Mouse (Mus musculus) liver, postnatal 0 days (tissue): ENCODE measurements around the gene Galnt14. TPM values are rescaled to one million over a fixed set of nuclear protein-coding genes. Genes with fewer than 3 reads are reported as not detected.

Source experiments
- ATAC-seq: fragments of 200-750 bp; cut with Nextera tagmentation; 2 replicates; pipeline ENCODE4 v1.8.0; 2017; ENCODE audit warnings: mild to moderate bottlenecking, moderate library complexity
- DNase-seq: peaks from one replicate; pipeline ENCODE4 v3.0.0-alpha.2; 2016
- H3K27ac ChIP-seq: fragments of 300-500 bp; sonication (generic); 2 replicates; pipeline ENCODE4 v1.5.1; 2014; ENCODE audit warnings: antibody characterized with exemption, moderate library complexity, mild to moderate bottlenecking, low read depth
- H3K27me3 ChIP-seq: fragments of 300-500 bp; sonication (generic); 2 replicates; pipeline ENCODE4 v1.6.1; 2014; ENCODE audit warnings: low read length, control low read depth, mixed read lengths; ENCODE audit not compliant: insufficient read depth
- H3K36me3 ChIP-seq: fragments of 300-500 bp; sonication (generic); replicated peaks from 2 replicates; pipeline ENCODE4 v1.6.1; 2014; ENCODE audit warnings: mild to moderate bottlenecking, control low read depth, low read length, moderate library complexity, mixed read lengths; ENCODE audit not compliant: insufficient read depth
- H3K4me1 ChIP-seq: fragments of 300-500 bp; sonication (generic); 2 replicates; pipeline ENCODE4 v1.6.1; 2014; ENCODE audit warnings: antibody characterized with exemption, mild to moderate bottlenecking, control low read depth; ENCODE audit not compliant: insufficient read depth
- H3K4me2 ChIP-seq: fragments of 300-500 bp; sonication (generic); 2 replicates; pipeline ENCODE4 v1.6.1; 2014; ENCODE audit warnings: low read depth, mild to moderate bottlenecking, low read length, moderate library complexity, mixed read lengths
- H3K4me3 ChIP-seq: fragments of 300-500 bp; sonication (generic); 2 replicates; pipeline ENCODE4 v1.5.1; 2014; ENCODE audit warnings: low read depth, low read length
- H3K9ac ChIP-seq: fragments of 300-500 bp; sonication (generic); replicated peaks from 2 replicates; pipeline ENCODE4 v1.6.1; 2014; ENCODE audit warnings: mild to moderate bottlenecking, moderate library complexity
- H3K9me3 ChIP-seq: fragments of 300-500 bp; sonication (generic); 2 replicates; pipeline ENCODE4 v1.6.1; 2016; ENCODE audit warnings: mild to moderate bottlenecking, control low read depth, low read length, mixed read lengths
- CTCF ChIP-seq: sonication (generic); IDR thresholded peaks from 2 replicates; pipeline ENCODE4 v1.5.1; 2016; ENCODE audit warnings: antibody characterized with exemption, low read depth
- EP300 ChIP-seq: IDR thresholded peaks from 2 replicates; pipeline ENCODE4 v1.6.1; 2016; ENCODE audit warnings: antibody characterized with exemption, low read depth, mild to moderate bottlenecking
- WGBS: fragments of 180-500 bp; shearing (Covaris S2); extraction: QIAGEN DNeasy Blood & Tissue Kit; methylation state at CpG from one replicate; pipeline ENCODE4 v1.1.7; 2014; ENCODE audit not compliant: insufficient replicate concordance; 5-methylcytosine and 5-hydroxymethylcytosine counted together
- polyA plus RNA-seq: library from polyadenylated mRNA; unstranded; fragments of >200 nt; fragmentation: Nextera tagmentation; extraction: Ambion mirVana; gene quantifications from 2 replicates; pipeline ENCODE4 v1.2.1, GENCODE M21; 2015

Gene Galnt14
- polyA plus RNA-seq, 1 experiment from 2014 or later, result 0.08 TPM

DNA sequence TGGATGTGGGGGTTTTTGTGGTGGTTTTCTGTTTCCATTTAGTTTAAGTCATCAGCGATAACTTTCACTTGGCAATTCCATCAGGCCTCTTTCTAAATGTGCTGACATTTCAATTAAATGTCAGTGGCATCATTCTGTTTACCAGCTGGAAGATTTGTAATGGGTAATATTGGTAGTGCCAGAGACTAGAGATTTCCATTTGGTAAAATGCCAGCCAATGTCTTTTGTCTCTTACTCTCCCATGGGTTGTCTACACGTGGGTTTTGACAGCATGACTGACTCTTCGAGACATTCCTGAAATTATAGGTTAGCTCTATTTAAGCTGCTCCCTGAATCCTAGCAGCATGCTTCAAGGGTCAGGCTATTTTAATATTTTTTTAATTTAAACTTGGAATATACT is 256.6 kb downstream of the Galnt14 start:
- no peak for ATAC-seq
- Histone ChIP-seq H3K4me3 (no peak overlapping the region), H3K36me3 (no peaks in the 10 kb centered on the region), H3K4me2 (no peak overlapping the region), H3K4me1 (no peaks in the 10 kb centered on the region), H3K27me3 (no peaks in the 10 kb centered on the region), H3K9me3 (no peaks in the 10 kb centered on the region), H3K27ac (no peak overlapping the region), H3K9ac (no peak overlapping the region)
- TF ChIP-seq EP300 (no peak), CTCF (no peak)
- WGBS, result 77% methylated on average over 3 of the region's 3 CpGs
- DNase-seq, result no peak

DNA sequence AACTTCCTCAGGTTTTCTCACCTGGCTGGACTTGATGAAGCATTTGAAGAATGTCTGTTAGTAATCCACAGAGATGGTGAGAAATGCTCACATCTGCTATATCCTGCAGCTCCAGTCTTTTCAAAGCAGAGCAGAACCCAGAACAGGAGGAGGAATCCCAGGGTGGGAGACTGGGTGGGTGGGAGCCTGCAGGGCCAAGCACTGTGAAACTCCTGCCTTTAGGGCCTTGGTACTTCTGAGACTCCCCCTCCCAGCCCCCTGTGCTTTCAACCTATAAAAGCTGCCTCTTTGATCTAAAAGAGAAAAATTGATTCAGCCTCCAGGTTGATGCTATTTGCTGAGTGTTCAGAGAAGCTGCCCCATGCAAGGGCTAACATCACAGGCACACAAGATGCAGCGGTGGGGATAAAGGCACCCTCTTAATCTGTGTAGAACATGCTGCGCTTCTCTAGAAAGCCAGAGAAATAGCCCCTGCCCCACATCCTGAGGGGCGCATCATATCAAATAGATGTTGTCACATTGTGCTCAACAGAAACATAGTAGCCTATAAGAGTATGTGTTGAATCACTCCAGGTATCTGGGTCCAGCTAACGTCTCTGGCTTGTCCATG is 258.0 kb downstream of the Galnt14 start:
- no peak for ATAC-seq

DNA sequence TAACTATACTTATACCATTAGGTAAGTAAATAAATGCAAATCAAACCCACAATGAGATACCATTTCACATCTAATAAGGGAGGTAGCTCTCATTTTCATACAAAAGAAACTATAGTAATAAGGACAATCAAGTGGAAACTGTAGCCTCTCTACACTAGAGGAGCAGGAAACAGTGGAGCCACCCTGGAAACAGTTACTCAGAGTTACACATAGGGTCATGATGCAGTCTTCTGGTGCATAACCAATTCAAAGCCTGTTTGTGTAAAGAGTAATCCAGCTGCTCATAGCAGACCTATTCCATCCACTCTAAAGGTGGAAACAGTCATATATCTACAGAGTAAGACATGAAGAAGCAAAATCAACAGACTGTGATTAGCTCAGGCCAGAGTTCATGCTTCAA is 261.1 kb downstream of the Galnt14 start:
- Histone ChIP-seq H3K36me3 (no peaks in the 10 kb centered on the region), H3K4me1 (no peaks in the 10 kb centered on the region), H3K4me3 (no peak overlapping the region), H3K27me3 (no peaks in the 10 kb centered on the region), H3K4me2 (no peak overlapping the region), H3K27ac (no peak overlapping the region), H3K9ac (no peak overlapping the region), H3K9me3 (no peaks in the 10 kb centered on the region)
- ATAC-seq (no peak), DNase-seq (no peak)
- TF ChIP-seq CTCF, result no peak
- TF ChIP-seq EP300, result no peak

More for the DNA sequence above, 258.0 kb downstream of the Galnt14 start:
- no peak overlapping the region for H3K9ac ChIP-seq
- no peak overlapping the region for H3K4me3 ChIP-seq
- no peaks in the 10 kb centered on the region for H3K9me3 ChIP-seq
- no peaks in the 10 kb centered on the region for H3K4me1 ChIP-seq
- WGBS, result 83% methylated on average over 4 of the region's 4 CpGs
- no peak for DNase-seq
- H3K36me3 ChIP-seq, result no peaks in the 10 kb centered on the region
- H3K4me2 ChIP-seq, result no peak overlapping the region
- TF ChIP-seq EP300, result no peak
- no peak for TF ChIP-seq CTCF
- no peak overlapping the region for H3K27ac ChIP-seq
- H3K27me3 ChIP-seq, result no peaks in the 10 kb centered on the region

Other genes starting within 250 kb of the Galnt14 start
- gene Ehd3, start 93.7 kb upstream of the Galnt14 start, polyA plus RNA-seq, result 22.5 and 23.7 TPM in 2 replicates
- gene Xdh, start 239.7 kb upstream of the Galnt14 start, polyA plus RNA-seq, result 5.8 and 7.0 TPM in 2 replicates